Mouse (Mus musculus): ENCODE results near the gene Dync1i1.

DNA sequence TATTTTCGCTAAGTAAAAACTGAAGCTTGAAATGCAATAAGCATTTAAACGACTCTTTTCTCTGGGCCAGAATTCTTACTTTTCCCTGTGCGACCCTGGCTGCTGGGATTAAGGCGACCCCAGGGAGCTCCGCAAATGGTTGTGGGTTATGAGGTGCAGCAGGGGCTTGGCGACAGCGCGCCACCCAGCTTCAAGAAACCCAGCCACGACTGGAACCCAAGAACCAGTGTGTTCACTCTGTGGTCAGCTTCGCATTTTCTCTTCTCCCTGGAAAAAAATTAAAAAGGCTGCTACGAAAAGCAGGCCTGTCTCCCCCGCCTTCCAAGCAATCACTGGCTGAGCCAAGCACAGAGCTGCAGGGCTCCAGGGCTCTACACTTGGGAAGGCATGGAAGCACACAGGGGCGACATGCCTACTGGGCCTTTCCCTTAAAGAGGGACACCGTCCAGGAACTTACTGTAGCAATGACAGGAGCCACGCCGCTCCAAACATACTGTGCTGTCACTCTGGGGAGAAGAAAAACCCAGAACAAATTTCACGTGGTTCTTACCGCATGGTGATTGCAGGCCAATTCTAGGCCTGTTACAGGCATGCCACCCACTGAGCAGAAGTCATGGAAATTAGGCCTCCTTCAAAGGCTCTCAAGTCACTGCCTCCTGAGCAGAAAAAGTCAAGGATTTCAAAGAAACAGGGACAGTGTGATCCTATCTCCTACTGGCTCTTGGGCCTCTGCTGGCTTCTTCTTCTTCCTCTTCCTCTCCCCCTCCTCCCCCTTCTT lies 313.5 kb downstream of the Dync1i1 start:
- TF ChIP-seq E2F4 (IDR thresholded peaks at IDR 0.05; ENCODE audit: borderline replicate concordance, low read depth, low read length), result no peak
- TF ChIP-seq POLR2A (IDR thresholded peaks at IDR 0.05; ENCODE audit: control insufficient read depth in 1 of 2, insufficient read depth in 1 of 2, low read depth in 1 of 2, low read length in 2 of 2, poor library complexity in 1 of 2), result no peak
